Mouse (Mus musculus): ENCODE data around the gene Btnl10. TPM values are rescaled to one million over a fixed set of nuclear protein-coding genes. Genes with fewer than 3 reads are reported as not detected.
A peak's percentile ranks its signal among the peaks of the same experiment; 100 is the strongest.
"Not testable (repeated sequence)": the region's sequence is repeated elsewhere in the genome, so short reads cannot be mapped to it uniquely, and the experiment has no call there.

The Btnl10 gene
- polyA plus RNA-seq, 1 experiment: not detected

- Histone ChIP-seq H3K27me3 (ENCODE audit: control insufficient read depth, insufficient read depth, insufficient read length) (peaks cover 31% of the 10 kb centered on the region), H3ac (ENCODE audit: control insufficient read depth, insufficient read length) (no peak within 1 kb of the TSS), H3K4me3 (no peak within 1 kb of the TSS), H3K79me2 (ENCODE audit: control insufficient read depth, insufficient read depth) (no peaks in the 10 kb centered on the region), H3K4me2 (ENCODE audit: low read depth) (peak within 1 kb of the TSS; percentile 69), H3K36me3 (ENCODE audit: control insufficient read depth, insufficient read depth) (no peaks in the 10 kb centered on the region)
- TF ChIP-seq TCF12 (IDR thresholded peaks at IDR 0.05; ENCODE audit: insufficient read depth, poor library complexity, severe bottlenecking) (no peak), POLR2A (IDR thresholded peaks at IDR 0.05; ENCODE audit: insufficient read length, low read depth) (peak; percentile 35)
Measured at GRCm38 (mm10) chr11:58948542-58949479, 31.1 kb downstream of the Btnl10 start, which contains the start of gene Hist3h2ba. Gene Hist3h2ba (plus strand): TSS chr11:58948920.

DNA sequence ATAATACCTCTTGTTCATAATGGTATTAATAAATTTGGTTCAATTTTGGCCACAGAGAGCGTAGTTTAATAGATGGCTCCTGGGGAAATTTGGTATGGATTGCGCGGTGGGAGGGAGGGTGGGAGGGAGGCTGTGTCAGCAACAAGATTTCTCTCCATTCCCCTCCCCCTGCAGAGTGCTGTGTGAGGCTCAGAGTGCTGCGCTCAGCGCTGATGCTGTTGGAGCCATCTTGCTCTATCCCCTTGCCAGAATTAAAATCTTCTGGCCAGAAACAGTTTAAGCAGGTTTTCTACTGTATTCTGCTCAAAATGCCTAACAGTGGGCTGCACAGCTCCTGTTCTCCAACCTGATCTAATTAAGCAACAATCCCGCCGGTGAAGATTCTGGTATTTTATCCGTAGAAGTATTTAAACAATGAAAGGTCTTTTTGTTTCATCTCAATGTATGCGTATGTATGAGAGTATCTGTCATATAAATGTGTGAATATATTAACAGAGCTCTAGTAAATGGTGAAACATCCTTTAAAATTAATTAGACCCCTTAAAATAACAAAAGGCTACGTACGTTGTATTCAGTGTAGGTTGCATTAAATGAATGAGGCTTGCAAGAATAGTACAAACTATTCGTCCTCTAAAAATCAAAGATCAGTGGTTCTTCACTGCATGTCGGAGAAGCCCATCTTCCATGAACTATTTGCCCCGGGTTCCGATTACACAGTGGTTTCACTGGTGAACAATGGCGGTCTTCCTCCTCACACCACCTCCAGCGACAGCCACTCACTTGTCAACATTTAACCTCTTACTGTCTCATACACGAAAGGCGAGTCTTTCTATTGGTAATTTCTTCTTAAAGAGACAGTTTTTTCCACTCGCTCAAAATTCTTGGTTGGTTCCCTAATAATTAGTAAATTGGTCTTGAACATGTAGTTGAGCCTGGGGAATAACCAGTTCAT, 32.0 kb downstream of the Btnl10 start:
- Histone ChIP-seq H3K4me3 (no peak overlapping the region), H3K36me3 (ENCODE audit: control insufficient read depth, insufficient read depth) (no peaks in the 10 kb centered on the region), H3K4me2 (ENCODE audit: low read depth) (no peak overlapping the region), H3K79me2 (ENCODE audit: control insufficient read depth, insufficient read depth) (no peaks in the 10 kb centered on the region), H3K27me3 (ENCODE audit: control insufficient read depth, insufficient read depth, insufficient read length) (peaks cover 25% of the 10 kb centered on the region), H3ac (ENCODE audit: control insufficient read depth, insufficient read length) (no peak overlapping the region)
- no peak for TF ChIP-seq TCF12 (IDR thresholded peaks at IDR 0.05; ENCODE audit: insufficient read depth, poor library complexity, severe bottlenecking)
- no peak for TF ChIP-seq POLR2AphosphoS2 (IDR thresholded peaks at IDR 0.05; ENCODE audit: insufficient read length, low read depth)
- no peak for TF ChIP-seq REST (IDR thresholded peaks at IDR 0.05; ENCODE audit: insufficient read depth, insufficient read length)
- no peak for TF ChIP-seq MAX (IDR thresholded peaks at IDR 0.05; ENCODE audit: low read depth)
- TF ChIP-seq SRF (IDR thresholded peaks at IDR 0.05; ENCODE audit: control insufficient read depth, insufficient read length, low read depth): no peak
- no peak for TF ChIP-seq CEBPB (IDR thresholded peaks at IDR 0.05; ENCODE audit: insufficient read depth, poor library complexity, severe bottlenecking)

DNA sequence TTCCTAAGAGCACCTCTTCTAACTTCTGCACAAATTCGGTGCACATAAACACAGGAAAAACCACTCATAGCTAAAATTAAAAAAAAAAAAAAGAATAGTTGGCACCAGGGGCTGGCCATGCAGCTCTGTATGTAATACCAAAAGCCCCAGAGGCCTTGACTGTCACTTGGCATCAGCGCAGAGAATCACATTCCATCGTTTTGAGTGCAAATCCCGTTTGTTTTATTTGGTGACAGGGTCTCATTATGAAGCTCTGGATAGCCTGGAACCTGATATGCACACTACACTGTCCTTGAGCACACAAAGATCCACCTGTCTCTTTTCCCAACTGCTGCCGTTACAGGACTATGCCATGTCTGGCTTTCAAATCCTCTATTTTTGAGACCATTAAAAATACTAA, 33.5 kb downstream of the Btnl10 start:
- Histone ChIP-seq H3K27me3 (ENCODE audit: control insufficient read depth, insufficient read depth, insufficient read length) (peaks cover 17% of the 10 kb centered on the region), H3ac (ENCODE audit: control insufficient read depth, insufficient read length) (no peak overlapping the region), H3K4me2 (ENCODE audit: low read depth) (no peak overlapping the region), H3K4me3 (no peak overlapping the region), H3K36me3 (ENCODE audit: control insufficient read depth, insufficient read depth) (no peaks in the 10 kb centered on the region), H3K79me2 (ENCODE audit: control insufficient read depth, insufficient read depth) (peaks cover 9% of the 10 kb centered on the region)
- TF ChIP-seq MAX (IDR thresholded peaks at IDR 0.05; ENCODE audit: low read depth) (no peak), TCF3 (IDR thresholded peaks at IDR 0.05; ENCODE audit: insufficient read length, low read depth) (no peak), TCF12 (IDR thresholded peaks at IDR 0.05; ENCODE audit: insufficient read depth, poor library complexity, severe bottlenecking) (no peak)

GRCm38 (mm10) chr11:58953351-58954169, 35.9 kb downstream of the Btnl10 start:
- H3K36me3 ChIP-seq (ENCODE audit: control insufficient read depth, insufficient read depth): peaks cover 9% of the 10 kb centered on the region
- H3ac ChIP-seq (ENCODE audit: control insufficient read depth, insufficient read length): peak overlapping the region; percentile 19
- TF ChIP-seq MAX (IDR thresholded peaks at IDR 0.05; ENCODE audit: low read depth): no peak
- peak; percentile 3 for TF ChIP-seq POLR2A (IDR thresholded peaks at IDR 0.05; ENCODE audit: insufficient read length, low read depth)
- H3K4me3 ChIP-seq: peak overlapping the region; percentile 89
- H3K79me2 ChIP-seq (ENCODE audit: control insufficient read depth, insufficient read depth): peaks cover 19% of the 10 kb centered on the region
- H3K27me3 ChIP-seq (ENCODE audit: control insufficient read depth, insufficient read depth, insufficient read length): peaks cover 6% of the 10 kb centered on the region
- peak overlapping the region; percentile 54 for H3K4me2 ChIP-seq (ENCODE audit: low read depth)

- peak overlapping the region; percentile 89 for H3K4me3 ChIP-seq
- H3K4me2 ChIP-seq (ENCODE audit: low read depth): peak overlapping the region; percentile 86
- peak overlapping the region; percentile 19 for H3ac ChIP-seq (ENCODE audit: control insufficient read depth, insufficient read length)
- not testable (repeated sequence) for H3K27me3 ChIP-seq (ENCODE audit: control insufficient read depth, insufficient read depth, insufficient read length); H3K36me3 ChIP-seq (ENCODE audit: control insufficient read depth, insufficient read depth)
- TF ChIP-seq POLR2A (IDR thresholded peaks at IDR 0.05; ENCODE audit: insufficient read length, low read depth): peak; percentile 33
- H3K79me2 ChIP-seq (ENCODE audit: control insufficient read depth, insufficient read depth): peaks cover 19% of the 10 kb centered on the region
Measured at GRCm38 (mm10) chr11:58954170-58954419, 36.4 kb downstream of the Btnl10 start.

GRCm38 (mm10) chr11:58954420-58955142, 36.9 kb downstream of the Btnl10 start, which contains the start of the genes Hist3h2a and Trim17:
Gene Hist3h2a (plus strand): TSS chr11:58954685.
Gene Trim17 (plus strand): TSS chr11:58954685.
- H3K79me2 ChIP-seq (ENCODE audit: control insufficient read depth, insufficient read depth): peaks cover 19% of the 10 kb centered on the region
- H3K36me3 ChIP-seq (ENCODE audit: control insufficient read depth, insufficient read depth): peaks cover 9% of the 10 kb centered on the region
- H3ac ChIP-seq (ENCODE audit: control insufficient read depth, insufficient read length): peak within 1 kb of the TSS; percentile 19
- H3K4me3 ChIP-seq: peak within 1 kb of the TSS; percentile 89
- H3K4me2 ChIP-seq (ENCODE audit: low read depth): peak within 1 kb of the TSS; percentile 86
- TF ChIP-seq POLR2AphosphoS2 (IDR thresholded peaks at IDR 0.05; ENCODE audit: insufficient read length, low read depth): no peak
- TF ChIP-seq MYOD1 (IDR thresholded peaks at IDR 0.05; ENCODE audit: control insufficient read depth in 1 of 3, insufficient read length in 2 of 3, low read depth in 2 of 3): no peak
- TF ChIP-seq REST (IDR thresholded peaks at IDR 0.05; ENCODE audit: insufficient read depth, insufficient read length): no peak
- no peak for TF ChIP-seq E2F4 (IDR thresholded peaks at IDR 0.05; ENCODE audit: insufficient read depth)
- TF ChIP-seq TCF3 (IDR thresholded peaks at IDR 0.05; ENCODE audit: insufficient read length, low read depth): no peak
- peak in 1 of 3 experiments; percentile 32 for TF ChIP-seq MYOG (IDR thresholded peaks at IDR 0.05; ENCODE audit: control insufficient read depth in 1 of 3, insufficient read depth in 1 of 3, insufficient read length in 2 of 3, low read depth in 2 of 3)
- peak; percentile 39 for TF ChIP-seq USF1 (IDR thresholded peaks at IDR 0.05; ENCODE audit: low read depth)
- TF ChIP-seq CEBPB (IDR thresholded peaks at IDR 0.05; ENCODE audit: insufficient read depth, poor library complexity, severe bottlenecking): no peak
- TF ChIP-seq POLR2A (IDR thresholded peaks at IDR 0.05; ENCODE audit: insufficient read length, low read depth): peak; percentile 73
- no peak for TF ChIP-seq SRF (IDR thresholded peaks at IDR 0.05; ENCODE audit: control insufficient read depth, insufficient read length, low read depth)
- TF ChIP-seq MAX (IDR thresholded peaks at IDR 0.05; ENCODE audit: low read depth): no peak
- TF ChIP-seq TCF12 (IDR thresholded peaks at IDR 0.05; ENCODE audit: insufficient read depth, poor library complexity, severe bottlenecking): no peak
- peaks cover 6% of the 10 kb centered on the region for H3K27me3 ChIP-seq (ENCODE audit: control insufficient read depth, insufficient read depth, insufficient read length)
